Mouse (Mus musculus): ENCODE measurements around the gene Tnfrsf9.

DNA sequence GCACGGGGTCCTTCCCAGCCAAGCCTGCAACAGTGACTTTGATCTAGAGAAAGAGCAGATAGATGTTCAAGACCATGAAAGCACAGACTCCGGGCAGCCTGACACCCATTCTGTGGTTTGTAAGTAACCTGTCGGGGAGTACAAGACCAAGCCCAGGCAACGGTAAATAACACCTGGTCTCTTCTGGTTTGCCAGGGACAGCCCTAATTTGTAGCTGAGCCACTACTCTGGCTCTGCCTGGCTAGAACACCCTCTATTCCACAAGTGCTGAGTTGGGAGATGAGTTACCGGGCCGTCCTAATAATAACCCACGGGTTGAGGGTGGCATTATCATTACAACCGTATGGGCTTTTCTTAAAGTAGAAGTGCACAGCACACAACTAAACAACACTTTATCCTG is 7.3 kb upstream of the Tnfrsf9 start:
- TF ChIP-seq POLR2A (IDR thresholded peaks at IDR 0.05; ENCODE audit: borderline replicate concordance, extremely low read depth, low read depth, low read length), result no peak
- no peak for TF ChIP-seq CTCF (IDR thresholded peaks at IDR 0.05; ENCODE audit: insufficient read depth, low read length)

All from lung, adult 2 months (tissue).